Mouse (Mus musculus): ENCODE results near the gene Med31. TPM values are rescaled to one million over a fixed set of nuclear protein-coding genes. Genes with fewer than 3 reads are reported as not detected.
"Not testable (repeated sequence)": the region's sequence is repeated elsewhere in the genome, so short reads cannot be mapped to it uniquely, and the experiment has no call there.

The Med31 gene
- polyA plus RNA-seq, 1 experiment from 2014 or later, result 16.7 TPM

DNA sequence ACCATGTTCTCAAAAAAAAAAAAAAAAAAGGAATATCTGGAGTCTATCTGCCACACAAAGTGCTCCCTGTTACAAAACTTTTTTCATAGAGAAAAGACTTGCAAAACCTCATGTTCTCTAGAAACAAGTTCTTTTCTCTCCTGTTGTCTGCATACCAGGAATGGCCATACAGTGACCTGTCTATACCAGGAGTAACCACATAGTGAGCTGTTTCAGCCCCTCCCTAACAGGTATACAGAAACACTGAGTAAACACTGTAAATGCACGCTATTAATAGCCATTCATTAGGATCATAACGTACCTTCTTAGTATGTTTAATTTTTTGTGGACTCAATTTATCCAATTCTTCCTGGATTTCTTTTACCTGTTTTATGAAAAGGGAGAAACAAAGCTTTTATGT lies 21.1 kb downstream of the Med31 start:
- Histone ChIP-seq H3K9ac (no peak overlapping the region), H3K4me1 (no peaks in the 10 kb centered on the region), H3K9me3 (replicated peaks) (no peaks in the 10 kb centered on the region), H3K27me3 (replicated peaks) (no peaks in the 10 kb centered on the region), H3K36me3 (peaks cover 59% of the 10 kb centered on the region), H3K27ac (no peak overlapping the region), H3K4me3 (no peak overlapping the region), H3K4me2 (no peak overlapping the region)
- 91% methylated on average over 2 of the region's 2 CpGs for WGBS (ENCODE audit: insufficient replicate concordance)
- no peak for ATAC-seq

DNA sequence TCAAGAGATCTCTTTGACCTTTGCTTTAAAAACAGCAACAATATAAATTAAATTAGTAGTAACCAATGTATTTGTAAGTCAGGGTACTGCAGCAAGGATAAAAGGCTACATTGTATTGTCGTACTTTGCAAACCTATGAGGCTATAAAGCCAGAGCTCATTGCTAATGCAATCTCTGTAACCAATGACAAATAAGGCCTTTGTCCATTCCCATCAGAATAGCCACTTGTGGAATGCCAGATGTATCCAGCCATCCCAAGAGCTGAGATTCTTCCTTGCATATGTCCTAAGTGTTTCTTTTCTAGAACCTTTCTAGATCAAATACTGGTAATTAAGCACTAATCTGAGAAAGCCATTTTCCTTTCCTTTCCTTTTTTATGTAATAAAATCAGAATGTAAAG lies 24.5 kb downstream of the Med31 start:
- Histone ChIP-seq H3K4me2 (no peak overlapping the region), H3K4me1 (no peaks in the 10 kb centered on the region), H3K4me3 (no peak overlapping the region), H3K9ac (no peak overlapping the region), H3K36me3 (peaks cover 55% of the 10 kb centered on the region), H3K27ac (no peak overlapping the region), H3K9me3 (replicated peaks) (no peaks in the 10 kb centered on the region), H3K27me3 (replicated peaks) (no peaks in the 10 kb centered on the region)
- WGBS (ENCODE audit: insufficient replicate concordance), result 79% methylated on average over 1 of the region's 1 CpGs
- ATAC-seq, result no peak

DNA sequence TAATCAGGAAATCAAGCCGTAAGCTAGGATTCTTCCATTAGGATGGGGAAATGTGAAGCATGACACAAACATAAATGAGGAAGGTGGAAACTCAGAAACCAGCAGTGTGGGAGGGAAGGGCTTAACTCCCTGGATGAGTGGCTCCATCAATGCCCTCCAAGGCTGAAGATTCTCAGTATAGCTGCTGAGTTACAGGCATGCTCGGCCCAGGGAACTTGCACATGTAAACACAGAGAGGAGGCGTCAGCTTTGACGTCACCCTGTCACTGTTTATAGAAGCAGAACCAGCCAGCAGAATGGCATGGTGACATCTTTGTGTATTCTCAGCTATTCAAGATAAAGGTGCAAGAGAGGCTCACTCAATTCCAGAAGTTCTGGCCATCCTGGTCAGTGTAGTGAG lies 31.1 kb downstream of the Med31 start:
- Histone ChIP-seq H3K4me1 (no peaks in the 10 kb centered on the region), H3K4me3 (no peak overlapping the region), H3K4me2 (no peak overlapping the region), H3K27me3 (replicated peaks) (no peaks in the 10 kb centered on the region), H3K36me3 (peaks cover 49% of the 10 kb centered on the region), H3K27ac (no peak overlapping the region), H3K9ac (no peak overlapping the region), H3K9me3 (replicated peaks) (no peaks in the 10 kb centered on the region)
- no peak for ATAC-seq
- 68% methylated on average over 4 of the region's 4 CpGs for WGBS (ENCODE audit: insufficient replicate concordance)

DNA sequence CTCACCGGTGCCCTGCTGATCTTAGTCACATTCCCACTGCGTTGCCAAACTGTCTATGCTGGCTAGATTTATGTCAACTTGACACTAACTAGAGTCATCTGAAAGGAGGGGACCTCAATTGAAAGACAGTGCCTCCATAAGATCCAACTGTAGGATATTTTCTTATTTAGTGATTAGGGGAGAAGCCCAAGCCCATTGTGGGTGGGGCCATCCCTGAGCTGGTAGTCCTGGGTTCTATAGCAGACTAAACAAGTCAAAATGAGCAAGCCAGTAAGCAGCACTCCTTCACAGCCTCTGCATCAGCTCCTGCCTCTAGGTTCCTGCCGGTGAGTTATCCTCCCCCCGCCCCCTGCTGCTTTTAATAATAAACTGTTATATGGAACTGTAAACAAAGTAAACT lies 34.3 kb downstream of the Med31 start:
- H3K27ac ChIP-seq, result no peak overlapping the region
- WGBS (ENCODE audit: insufficient replicate concordance), result 82% methylated on average over 4 of the region's 4 CpGs
- no peak for ATAC-seq
- no peak overlapping the region for H3K4me3 ChIP-seq
- no peaks in the 10 kb centered on the region for H3K4me1 ChIP-seq
- H3K9ac ChIP-seq, result no peak overlapping the region
- no peak overlapping the region for H3K4me2 ChIP-seq
- H3K9me3 ChIP-seq (replicated peaks), result no peaks in the 10 kb centered on the region
- H3K27me3 ChIP-seq (replicated peaks), result no peaks in the 10 kb centered on the region
- H3K36me3 ChIP-seq, result peaks cover 50% of the 10 kb centered on the region

DNA sequence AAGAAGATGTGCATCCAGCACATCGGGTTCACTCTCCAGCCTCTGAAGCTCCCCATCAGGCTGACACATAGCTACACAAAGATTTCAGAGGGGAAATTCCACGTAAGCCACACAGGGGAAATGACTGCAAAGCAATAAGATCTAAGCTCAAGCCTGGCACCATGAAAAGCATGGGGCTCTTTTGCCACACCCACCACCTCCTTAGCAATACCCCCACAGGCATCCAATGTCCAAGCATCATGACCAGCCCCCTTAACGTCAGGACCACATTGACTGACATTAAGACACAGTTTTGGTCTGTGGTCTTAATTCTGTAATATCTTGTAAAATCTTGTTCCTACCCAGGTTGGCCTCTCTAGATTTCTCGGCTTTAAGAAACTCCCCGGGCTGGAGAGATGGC lies 34.8 kb downstream of the Med31 start:
- Histone ChIP-seq H3K9ac (no peak overlapping the region), H3K4me3 (no peak overlapping the region), H3K4me1 (no peaks in the 10 kb centered on the region), H3K36me3 (peaks cover 53% of the 10 kb centered on the region), H3K9me3 (replicated peaks) (no peaks in the 10 kb centered on the region), H3K27me3 (replicated peaks) (no peaks in the 10 kb centered on the region), H3K27ac (no peak overlapping the region), H3K4me2 (no peak overlapping the region)
- no peak for ATAC-seq
- 76% methylated on average over 5 of the region's 5 CpGs for WGBS (ENCODE audit: insufficient replicate concordance)

DNA sequence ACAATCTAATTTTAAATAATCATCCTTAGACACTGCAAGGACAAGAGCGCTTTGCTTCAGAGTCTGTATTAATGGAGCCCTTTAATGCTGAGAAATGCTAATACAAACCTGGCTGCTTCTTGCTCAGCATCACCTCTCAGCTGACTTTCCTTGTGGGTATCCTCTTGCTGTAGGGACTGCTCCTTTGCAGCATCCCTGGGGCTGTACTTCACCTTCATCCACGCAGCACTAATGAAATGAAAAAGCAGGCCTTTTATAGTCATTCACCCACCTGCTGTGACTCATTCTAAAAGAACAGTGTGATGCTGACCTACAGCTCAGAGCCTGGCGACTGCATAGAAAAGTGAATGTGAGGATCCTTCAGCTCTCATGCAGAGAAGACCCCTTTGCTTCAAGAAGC lies 38.8 kb downstream of the Med31 start:
- Histone ChIP-seq H3K27ac (no peak overlapping the region), H3K4me3 (no peak overlapping the region), H3K4me2 (no peak overlapping the region), H3K4me1 (no peaks in the 10 kb centered on the region), H3K9me3 (replicated peaks) (no peaks in the 10 kb centered on the region), H3K27me3 (replicated peaks) (no peaks in the 10 kb centered on the region), H3K9ac (no peak overlapping the region), H3K36me3 (peaks cover 68% of the 10 kb centered on the region)
- no peak for ATAC-seq
- 72% methylated on average over 3 of the region's 3 CpGs for WGBS (ENCODE audit: insufficient replicate concordance)

DNA sequence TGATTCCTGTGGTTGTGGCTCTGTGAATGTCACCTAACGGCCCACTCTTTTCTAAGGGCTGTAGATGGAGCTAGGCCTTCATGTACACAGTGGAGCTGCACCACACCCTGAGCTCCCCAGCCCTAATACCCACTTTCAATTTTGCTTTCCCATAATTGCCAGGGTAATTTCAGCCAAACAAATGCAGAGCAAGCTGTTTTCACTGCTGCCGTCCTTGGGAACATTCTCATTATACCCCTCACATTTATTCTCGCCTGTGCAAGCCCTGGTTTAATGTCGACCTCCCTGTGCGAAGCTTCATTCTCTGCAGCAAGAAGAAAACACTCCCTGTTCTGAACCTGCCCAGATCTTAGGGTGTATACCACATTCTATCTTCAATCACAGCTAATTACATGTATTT lies 39.4 kb downstream of the Med31 start:
- Histone ChIP-seq H3K4me1 (no peaks in the 10 kb centered on the region), H3K4me3 (no peak overlapping the region), H3K9me3 (replicated peaks) (no peaks in the 10 kb centered on the region), H3K27ac (no peak overlapping the region), H3K36me3 (peaks cover 63% of the 10 kb centered on the region), H3K27me3 (replicated peaks) (no peaks in the 10 kb centered on the region), H3K9ac (no peak overlapping the region), H3K4me2 (no peak overlapping the region)
- 82% methylated on average over 5 of the region's 5 CpGs for WGBS (ENCODE audit: insufficient replicate concordance)
- ATAC-seq, result no peak

DNA sequence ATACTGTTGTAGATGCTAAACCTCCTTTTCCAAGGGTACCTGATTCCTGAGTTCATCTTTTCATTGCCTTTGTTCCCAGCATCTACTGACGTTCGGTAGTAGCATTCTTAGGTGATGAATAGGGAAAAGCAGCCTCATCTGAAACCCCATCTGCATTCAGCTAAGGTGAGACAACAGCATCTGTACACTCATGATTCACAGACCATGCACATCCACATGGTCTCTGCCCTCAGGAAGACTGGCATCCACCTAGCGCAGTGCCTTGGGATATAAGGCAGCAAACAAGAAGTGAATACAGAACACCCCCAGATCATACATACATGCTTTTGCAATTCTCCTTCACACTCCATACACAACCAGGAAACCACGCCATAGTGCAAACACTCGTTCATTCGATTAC lies 40.7 kb downstream of the Med31 start:
- Histone ChIP-seq H3K9me3 (replicated peaks) (no peaks in the 10 kb centered on the region), H3K4me1 (no peaks in the 10 kb centered on the region), H3K4me2 (no peak overlapping the region), H3K27ac (no peak overlapping the region), H3K27me3 (replicated peaks) (no peaks in the 10 kb centered on the region), H3K36me3 (peaks cover 66% of the 10 kb centered on the region), H3K4me3 (no peak overlapping the region), H3K9ac (no peak overlapping the region)
- ATAC-seq, result no peak
- 81% methylated on average over 6 of the region's 6 CpGs for WGBS (ENCODE audit: insufficient replicate concordance)

DNA sequence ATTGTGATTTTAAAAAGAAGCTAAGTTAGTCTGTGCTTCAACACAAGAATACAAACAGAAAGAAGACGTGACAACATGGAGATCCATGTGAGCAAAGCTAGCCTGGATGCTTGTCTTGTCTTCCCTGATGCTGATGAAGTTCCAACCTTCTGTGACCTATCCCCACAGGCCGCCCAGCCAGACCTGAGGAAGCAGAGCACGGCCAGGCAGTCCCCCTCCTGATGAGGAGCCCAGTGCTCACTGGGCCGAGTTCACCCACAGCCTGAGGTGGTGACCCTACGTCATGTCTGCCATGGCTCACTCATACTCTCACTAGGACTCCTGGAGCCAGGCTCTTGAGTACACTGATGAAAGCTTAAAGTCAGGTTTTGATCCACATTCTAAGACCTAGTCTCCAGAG lies 41.9 kb downstream of the Med31 start:
- H3K27ac ChIP-seq, result no peak overlapping the region
- peaks cover 68% of the 10 kb centered on the region for H3K36me3 ChIP-seq
- 72% methylated on average over 5 of the region's 5 CpGs for WGBS (ENCODE audit: insufficient replicate concordance)
- no peaks in the 10 kb centered on the region for H3K27me3 ChIP-seq (replicated peaks)
- H3K9ac ChIP-seq, result no peak overlapping the region
- H3K4me3 ChIP-seq, result no peak overlapping the region
- no peaks in the 10 kb centered on the region for H3K9me3 ChIP-seq (replicated peaks)
- no peak overlapping the region for H3K4me2 ChIP-seq
- no peaks in the 10 kb centered on the region for H3K4me1 ChIP-seq
- ATAC-seq, result no peak

DNA sequence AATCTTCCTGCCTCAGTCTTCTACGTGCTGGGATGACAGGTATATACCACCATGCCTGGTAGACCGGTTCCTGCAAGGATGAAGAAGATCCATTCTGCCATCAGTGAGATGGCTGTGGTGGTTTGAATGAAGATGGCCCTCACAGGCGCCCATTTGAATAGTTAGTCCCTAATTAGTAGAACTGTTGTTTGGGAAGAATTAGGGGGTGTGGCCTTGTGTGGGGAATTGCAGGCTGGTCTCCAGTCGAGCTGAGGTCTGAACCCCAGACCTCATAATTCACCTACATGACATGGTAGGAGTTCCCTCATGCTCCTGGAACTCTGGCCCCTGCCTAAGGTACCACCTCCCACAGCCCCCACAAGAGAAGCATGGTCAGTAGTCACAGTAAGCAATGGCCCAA lies 43.5 kb downstream of the Med31 start:
- not testable (repeated sequence) for H3K27ac ChIP-seq; H3K9ac ChIP-seq; H3K27me3 ChIP-seq (replicated peaks); H3K4me3 ChIP-seq; H3K9me3 ChIP-seq (replicated peaks); H3K4me2 ChIP-seq; H3K4me1 ChIP-seq; ATAC-seq
- H3K36me3 ChIP-seq, result peaks cover 57% of the 10 kb centered on the region
- 69% methylated on average over 4 of the region's 4 CpGs for WGBS (ENCODE audit: insufficient replicate concordance)

DNA sequence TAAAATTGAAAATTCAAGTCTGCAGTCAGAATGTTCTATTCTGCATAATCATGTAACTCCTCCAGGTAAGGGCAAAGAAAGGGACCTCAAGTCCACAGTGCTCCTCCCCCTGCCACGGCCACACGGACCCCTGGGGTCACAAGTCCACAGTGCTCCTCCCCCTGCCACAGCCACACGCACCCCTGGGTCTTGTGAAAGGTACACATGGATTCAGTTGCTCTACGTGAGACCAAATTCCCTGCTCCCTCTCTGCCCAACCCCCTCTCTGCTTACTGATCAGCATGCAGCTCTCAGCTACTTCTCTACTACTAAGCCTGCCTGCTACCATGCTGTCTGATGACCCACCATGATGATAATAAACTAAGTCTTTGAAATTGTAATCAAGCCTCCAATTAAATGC lies 45.5 kb downstream of the Med31 start:
- no peaks in the 10 kb centered on the region for H3K4me1 ChIP-seq
- no peak overlapping the region for H3K4me3 ChIP-seq
- H3K9ac ChIP-seq, result no peak overlapping the region
- peaks cover 59% of the 10 kb centered on the region for H3K36me3 ChIP-seq
- no peaks in the 10 kb centered on the region for H3K27me3 ChIP-seq (replicated peaks)
- no peak overlapping the region for H3K4me2 ChIP-seq
- no peaks in the 10 kb centered on the region for H3K9me3 ChIP-seq (replicated peaks)
- H3K27ac ChIP-seq, result no peak overlapping the region
- ATAC-seq, result peak; percentile 52; the same call in 1 of the 2 replicates
- 73% methylated on average over 4 of the region's 4 CpGs for WGBS (ENCODE audit: insufficient replicate concordance)

DNA sequence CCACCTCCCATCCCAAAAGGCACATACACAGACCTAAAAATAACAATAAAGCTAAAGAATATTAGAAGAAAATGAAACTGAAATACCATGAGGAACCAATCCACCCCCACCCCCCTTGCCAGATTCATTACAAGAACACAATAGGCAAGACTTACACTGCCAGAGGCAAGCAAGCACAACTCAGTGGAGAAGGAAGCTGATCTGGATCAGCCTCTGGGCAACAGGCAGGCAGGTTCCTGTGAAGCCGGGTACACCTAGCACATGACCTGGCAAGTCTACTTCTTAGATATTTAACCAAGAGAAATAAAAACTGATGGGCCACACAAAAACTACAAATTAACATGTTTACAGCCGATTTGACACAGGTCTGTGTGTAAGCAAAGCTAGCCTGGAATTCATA lies 52.2 kb downstream of the Med31 start:
- no peak for ATAC-seq
- H3K27me3 ChIP-seq (replicated peaks), result no peaks in the 10 kb centered on the region
- no peaks in the 10 kb centered on the region for H3K4me1 ChIP-seq
- H3K36me3 ChIP-seq, result peaks cover 58% of the 10 kb centered on the region
- H3K4me3 ChIP-seq, result no peak overlapping the region
- H3K4me2 ChIP-seq, result no peak overlapping the region
- H3K9me3 ChIP-seq (replicated peaks), result no peaks in the 10 kb centered on the region
- H3K27ac ChIP-seq, result no peak overlapping the region
- H3K9ac ChIP-seq, result no peak overlapping the region
- WGBS (ENCODE audit: insufficient replicate concordance), result 67% methylated on average over 2 of the region's 2 CpGs

All from liver, embryonic 12.5 days (tissue).